Mouse (Mus musculus): ENCODE measurements around the gene Apeh.

The Apeh gene

GRCm38 (mm10) chr9:108052411-108052810 is 42.0 kb downstream of the Apeh start:
- DNase-seq (ENCODE audit: low read depth, low spot score): no peak

- no peak for DNase-seq (ENCODE audit: low read depth, low spot score)
Measured at GRCm38 (mm10) chr9:108051931-108052220, 42.5 kb downstream of the Apeh start.

GRCm38 (mm10) chr9:108051184-108051930 is 43.0 kb downstream of the Apeh start:
- no peak for DNase-seq (ENCODE audit: low read depth, low spot score)

- DNase-seq (ENCODE audit: low read depth, low spot score): peak; percentile 44
Measured at GRCm38 (mm10) chr9:108049561-108050251, 44.7 kb downstream of the Apeh start.

GRCm38 (mm10) chr9:108049016-108049455 is 45.4 kb downstream of the Apeh start, which contains the start of gene Gmppb:
Gmppb (plus strand) TSS chr9:108049242.
- DNase-seq (ENCODE audit: low read depth, low spot score): peak; percentile 98

- DNase-seq (ENCODE audit: low read depth, low spot score): peak; percentile 46
Measured at GRCm38 (mm10) chr9:108048566-108048955, 45.8 kb downstream of the Apeh start.

- DNase-seq (ENCODE audit: low read depth, low spot score): no peak
Measured at GRCm38 (mm10) chr9:108047601-108048565, 46.5 kb downstream of the Apeh start.

- DNase-seq (ENCODE audit: low read depth, low spot score): no peak
Measured at GRCm38 (mm10) chr9:108046582-108046981, 47.8 kb downstream of the Apeh start.

GRCm38 (mm10) chr9:108044751-108045492 is 49.5 kb downstream of the Apeh start:
- peak; percentile 44 for DNase-seq (ENCODE audit: low read depth, low spot score)

Measured in 3T3-L1 (cell line).